Mouse (Mus musculus): ENCODE measurements around the gene Gm10282. TPM values are rescaled to one million over a fixed set of nuclear protein-coding genes. Genes with fewer than 3 reads are reported as not detected.

Gm10282 gene
- total RNA-seq, 2 experiments from 2014 or later: 19.9 to 36.5 TPM

- no peak for ATAC-seq (replicated peaks; ENCODE audit: low FRiP score, poor library complexity, severe bottlenecking)
Observed at GRCm38 (mm10) chr8:72324708-72325107, 19.6 kb upstream of the Gm10282 start.

DNA sequence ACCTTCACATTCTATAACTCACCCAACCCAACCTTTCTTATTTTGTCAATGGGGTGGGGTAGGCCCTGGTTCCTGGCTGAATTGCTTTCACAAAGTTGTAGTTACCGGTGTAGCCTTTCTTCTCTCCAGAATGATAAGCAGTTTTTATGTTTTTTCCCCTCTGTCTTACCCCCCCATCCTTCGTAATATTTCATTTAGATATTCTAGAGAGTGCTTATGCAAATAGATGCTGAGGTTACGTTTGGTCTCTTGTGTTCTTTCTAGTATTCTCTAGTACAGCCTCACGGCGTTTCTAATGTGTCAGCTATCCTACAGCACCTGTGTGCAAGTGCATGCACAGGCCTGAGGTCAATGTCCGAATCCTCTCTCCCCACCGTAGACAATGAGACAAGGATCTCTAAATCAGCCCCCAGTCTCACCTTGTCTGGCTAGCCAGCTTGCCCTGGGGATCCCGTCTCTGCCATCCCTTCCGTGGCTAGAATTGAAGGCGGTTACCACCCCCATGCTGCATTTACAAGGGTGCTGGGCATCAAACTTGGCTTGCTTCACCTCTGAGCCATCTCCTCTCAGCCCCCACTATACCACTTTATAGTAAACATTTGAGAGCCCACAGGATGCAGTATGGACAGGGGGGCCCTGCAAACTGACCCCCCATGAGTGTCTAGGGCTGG is 19.1 kb upstream of the Gm10282 start:
- ATAC-seq (replicated peaks; ENCODE audit: low FRiP score, poor library complexity, severe bottlenecking): no peak

DNA sequence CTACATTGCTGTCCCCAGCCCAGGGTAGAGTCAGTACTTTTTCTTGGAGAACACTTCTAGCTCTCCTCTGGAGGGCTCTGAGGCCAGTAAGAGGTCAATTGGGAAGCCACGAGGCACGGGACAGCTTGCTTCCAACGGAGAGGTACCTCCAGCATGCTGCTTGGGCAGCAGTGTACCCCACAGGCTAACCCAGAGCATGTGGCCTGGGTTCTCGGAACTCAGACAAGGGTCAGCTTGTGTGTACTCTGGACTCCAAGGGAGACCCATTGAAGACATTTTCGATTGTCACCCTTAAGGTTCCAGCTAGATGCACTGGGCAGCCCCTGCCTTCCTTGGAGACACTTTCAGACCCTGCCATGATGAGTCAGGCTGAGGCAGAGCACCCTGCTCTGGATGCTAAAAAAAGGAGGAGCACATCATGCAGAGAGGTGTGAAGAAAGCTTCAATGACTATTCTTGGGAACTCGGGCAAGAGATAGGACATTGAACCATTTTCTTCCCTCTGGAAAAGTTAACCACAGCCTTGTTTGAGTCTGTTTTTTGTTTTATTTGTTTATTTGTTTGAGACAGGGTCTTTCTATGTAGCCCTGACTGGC is 18.2 kb upstream of the Gm10282 start:
- ATAC-seq (replicated peaks; ENCODE audit: low FRiP score, poor library complexity, severe bottlenecking): no peak

GRCm38 (mm10) chr8:72322471-72322889 is 17.4 kb upstream of the Gm10282 start:
- no peak for ATAC-seq (replicated peaks; ENCODE audit: low FRiP score, poor library complexity, severe bottlenecking)

DNA sequence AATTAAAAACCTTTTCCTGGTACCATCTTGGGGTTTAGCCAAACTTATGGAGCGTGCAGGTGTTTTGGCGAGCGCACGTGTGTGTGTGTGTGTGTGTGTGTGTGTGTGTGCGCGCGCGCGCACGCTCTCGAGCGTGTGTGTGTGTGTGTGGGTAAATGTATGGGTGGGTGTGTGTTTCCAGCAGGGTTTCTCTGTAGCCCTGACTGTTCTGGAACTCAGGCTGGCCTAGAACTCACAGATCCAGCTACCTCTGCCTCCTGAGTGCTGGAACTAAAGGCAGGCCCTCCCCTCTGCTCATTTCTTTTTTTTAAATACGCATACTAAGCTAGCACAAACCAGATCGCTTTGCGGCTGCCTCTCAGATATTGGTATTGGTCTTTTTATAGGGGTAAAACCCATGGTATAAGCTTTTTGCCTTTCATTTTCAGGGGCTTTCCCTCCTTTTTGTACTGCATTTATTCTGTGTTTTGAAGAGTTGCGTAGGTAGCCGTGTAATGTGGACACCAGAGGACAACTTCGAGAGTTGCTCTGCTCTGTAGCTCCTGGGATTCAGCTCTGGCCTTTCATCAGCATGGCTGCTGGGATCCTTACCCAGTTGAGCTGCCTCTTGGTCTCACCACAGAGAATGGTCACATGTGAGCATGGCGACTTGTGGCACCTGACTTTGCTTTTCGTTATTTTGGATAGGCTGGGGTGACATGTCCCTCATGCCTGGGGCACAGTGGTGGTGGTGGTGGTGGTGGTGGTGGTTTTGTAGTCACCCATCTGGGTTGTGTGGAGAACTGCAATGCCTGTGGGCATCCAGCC is 16.8 kb upstream of the Gm10282 start:
- no peak for ATAC-seq (replicated peaks; ENCODE audit: low FRiP score, poor library complexity, severe bottlenecking)

DNA sequence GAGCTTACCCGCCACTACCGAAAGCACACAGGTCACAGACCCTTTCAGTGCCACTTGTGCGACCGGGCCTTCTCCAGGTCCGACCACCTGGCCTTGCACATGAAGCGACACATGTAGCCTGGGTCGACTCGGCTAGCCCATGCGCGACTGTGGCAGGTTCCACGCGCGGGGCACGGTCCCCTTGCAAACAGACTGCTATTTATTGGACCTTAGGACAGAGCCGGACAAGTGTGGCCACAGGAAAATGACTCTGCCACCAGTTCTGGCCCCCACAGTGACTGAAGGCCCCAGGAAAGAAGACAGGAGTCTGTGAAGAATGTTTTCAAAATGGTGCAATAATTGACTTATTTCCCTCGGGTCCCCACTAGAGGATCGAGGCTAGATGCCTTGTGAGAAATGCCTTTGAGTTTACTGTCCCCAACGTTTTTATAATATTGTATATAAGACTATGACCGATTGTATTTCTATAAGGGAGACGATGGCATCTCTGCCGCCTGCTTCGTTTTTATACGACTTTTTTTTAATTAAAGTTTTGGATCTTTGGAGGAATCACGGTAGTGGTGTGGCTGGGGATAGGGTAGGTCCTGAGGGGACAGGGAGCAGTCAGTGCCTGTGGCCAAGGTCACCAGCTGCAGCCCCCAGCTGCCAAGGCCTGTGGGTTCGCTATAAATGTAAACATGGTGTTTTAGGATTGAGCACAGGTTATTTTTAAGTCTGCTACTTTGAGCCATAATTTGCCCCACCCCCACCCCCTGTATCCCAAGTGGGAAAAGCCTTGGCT is 15.9 kb upstream of the Gm10282 start:
- no peak for ATAC-seq (replicated peaks; ENCODE audit: low FRiP score, poor library complexity, severe bottlenecking)

- no peak for ATAC-seq (replicated peaks; ENCODE audit: low FRiP score, poor library complexity, severe bottlenecking)
Observed at GRCm38 (mm10) chr8:72319921-72320802, 15.1 kb upstream of the Gm10282 start.

DNA sequence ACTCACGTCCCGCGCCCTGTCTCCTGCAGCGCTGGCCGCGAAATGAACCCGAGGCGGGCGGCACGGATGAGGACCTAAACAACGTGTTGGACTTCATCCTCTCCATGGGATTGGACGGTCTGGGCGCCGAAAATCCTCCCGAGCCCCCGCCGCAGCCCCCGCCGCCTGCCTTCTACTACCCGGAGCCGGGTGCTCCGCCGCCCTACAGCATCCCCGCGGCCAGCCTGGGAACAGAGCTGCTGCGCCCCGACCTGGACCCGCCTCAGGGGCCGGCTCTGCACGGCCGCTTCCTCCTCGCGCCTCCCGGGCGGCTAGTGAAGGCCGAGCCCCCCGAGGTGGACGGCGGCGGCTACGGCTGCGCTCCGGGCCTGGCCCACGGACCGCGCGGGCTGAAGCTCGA is 14.3 kb upstream of the Gm10282 start:
- no peak for ATAC-seq (replicated peaks; ENCODE audit: low FRiP score, poor library complexity, severe bottlenecking)

- ATAC-seq (replicated peaks; ENCODE audit: low FRiP score, poor library complexity, severe bottlenecking): peak; percentile 50
Observed at GRCm38 (mm10) chr8:72318801-72319322, 13.8 kb upstream of the Gm10282 start, which contains the start of gene Klf2. TSS of gene Klf2 (plus strand) at chr8:72319033.

- ATAC-seq (replicated peaks; ENCODE audit: low FRiP score, poor library complexity, severe bottlenecking): no peak
Observed at GRCm38 (mm10) chr8:72317741-72318301, 12.8 kb upstream of the Gm10282 start.

DNA sequence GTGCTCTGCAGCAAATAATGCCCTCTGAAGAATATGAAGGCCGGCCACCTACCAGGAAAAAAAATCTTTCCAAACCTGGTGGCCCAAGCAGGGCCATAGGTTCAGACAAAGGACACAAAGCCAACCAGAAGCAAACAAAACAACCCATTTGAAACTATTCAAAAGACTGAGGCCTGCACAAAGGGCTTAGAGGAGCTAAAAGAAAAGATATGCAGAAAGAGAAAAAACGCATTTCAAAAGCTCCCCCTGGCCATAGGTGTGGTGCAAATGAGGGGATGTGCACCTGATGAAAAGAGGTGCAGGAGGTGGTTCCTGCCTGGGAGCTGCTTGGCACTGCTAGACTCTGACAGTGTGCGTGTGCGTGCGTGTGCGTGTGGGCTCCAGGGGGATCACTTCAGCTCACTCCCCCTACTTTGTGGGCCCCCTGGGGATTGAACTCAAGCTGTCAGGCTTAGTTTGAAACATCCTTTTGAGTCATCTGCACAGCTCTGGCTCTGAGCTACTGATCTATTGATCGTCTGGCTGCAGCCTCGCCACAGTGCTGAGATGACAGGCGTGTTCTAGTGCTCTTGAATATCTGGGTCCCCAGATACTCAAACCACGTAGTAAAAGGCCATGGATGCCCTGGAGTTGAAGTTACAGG is 11.1 kb upstream of the Gm10282 start:
- ATAC-seq (replicated peaks; ENCODE audit: low FRiP score, poor library complexity, severe bottlenecking): no peak

DNA sequence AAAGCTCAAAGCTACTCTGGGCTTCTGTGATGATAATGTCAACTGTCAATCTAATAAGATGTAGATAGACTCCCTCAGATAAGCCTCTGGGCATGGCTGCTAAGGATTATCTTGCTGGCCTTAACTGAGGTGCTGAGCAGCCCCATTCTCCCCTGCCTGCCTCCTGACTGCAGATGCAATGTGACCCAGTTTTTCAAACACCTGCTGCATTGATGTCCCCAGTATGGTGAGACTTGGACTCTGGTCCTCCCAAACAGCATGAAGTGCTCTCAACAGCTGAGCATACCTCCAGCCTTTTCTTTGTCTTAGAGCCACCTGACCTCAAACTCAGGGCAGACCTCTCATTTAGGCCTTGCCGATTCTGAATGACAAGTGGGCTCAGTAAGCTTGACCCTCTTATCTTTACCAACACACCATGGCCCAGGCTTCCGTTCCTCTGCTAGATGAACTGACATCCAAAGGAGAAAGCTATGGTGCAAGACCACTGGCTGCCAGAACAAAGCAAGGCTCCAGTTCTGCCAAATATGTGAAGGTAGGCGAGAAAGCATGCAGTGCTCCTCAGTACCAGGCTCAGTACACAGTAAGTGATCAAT is 8.0 kb upstream of the Gm10282 start:
- no peak for ATAC-seq (replicated peaks; ENCODE audit: low FRiP score, poor library complexity, severe bottlenecking)

- no peak for ATAC-seq (replicated peaks; ENCODE audit: low FRiP score, poor library complexity, severe bottlenecking)
Observed at GRCm38 (mm10) chr8:72310849-72311506, 5.9 kb upstream of the Gm10282 start.

GRCm38 (mm10) chr8:72308276-72308675 is 3.2 kb upstream of the Gm10282 start:
- ATAC-seq (replicated peaks; ENCODE audit: low FRiP score, poor library complexity, severe bottlenecking): no peak

DNA sequence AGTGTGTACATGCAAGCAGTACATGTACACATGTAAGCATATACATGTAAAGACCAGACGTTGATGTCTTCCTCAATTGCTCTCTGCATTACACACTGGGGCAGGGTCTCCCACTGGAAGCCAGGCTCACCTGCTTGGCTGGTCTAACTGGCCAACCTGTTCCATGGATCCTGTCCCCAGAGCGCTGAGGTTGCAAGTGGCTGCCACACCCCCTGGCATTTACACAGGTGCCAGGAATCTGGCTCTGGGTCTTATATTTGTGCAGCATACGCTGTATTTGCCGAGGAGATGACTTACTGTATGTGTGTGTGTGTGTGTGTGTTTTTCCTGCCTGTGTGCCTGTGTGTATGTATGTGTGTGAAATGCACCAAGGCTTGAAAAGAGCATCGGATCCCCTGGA is 1.9 kb upstream of the Gm10282 start:
- no peak for ATAC-seq (replicated peaks; ENCODE audit: low FRiP score, poor library complexity, severe bottlenecking)

GRCm38 (mm10) chr8:72303633-72304032 is 1.4 kb downstream of the Gm10282 start:
- no peak for ATAC-seq (replicated peaks; ENCODE audit: low FRiP score, poor library complexity, severe bottlenecking)

DNA sequence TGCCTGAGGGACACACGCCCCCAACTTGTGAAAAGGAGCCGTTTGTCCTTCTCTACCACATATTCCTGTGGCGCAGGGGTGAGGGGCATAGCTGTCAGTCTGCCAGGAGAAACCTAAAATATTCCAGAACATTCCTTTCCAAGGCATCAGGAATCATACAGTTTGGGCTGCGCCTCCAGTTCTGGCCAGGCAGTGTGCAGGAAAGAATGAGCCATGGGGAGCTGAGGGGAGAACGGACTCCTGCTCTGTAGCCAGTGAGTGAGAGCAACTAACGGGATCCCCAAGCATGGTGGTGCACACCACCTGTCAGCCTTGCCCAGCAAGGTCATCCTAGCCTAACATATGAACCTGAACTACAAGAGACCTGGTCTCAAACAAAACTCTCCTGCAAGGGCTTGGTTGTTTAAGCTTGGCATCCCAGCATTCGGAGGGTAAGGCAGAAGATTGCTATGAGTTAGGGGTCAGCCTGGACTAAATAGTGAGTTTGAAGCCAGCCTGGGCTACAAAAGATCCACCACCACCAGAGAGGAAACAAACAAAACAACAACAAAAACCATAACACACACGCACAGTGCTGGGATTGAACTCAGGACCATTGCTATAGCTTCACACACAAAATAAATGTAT is 2.0 kb downstream of the Gm10282 start:
- no peak for ATAC-seq (replicated peaks; ENCODE audit: low FRiP score, poor library complexity, severe bottlenecking)

Data from erythroid progenitor cell, adult 5-6 weeks (primary cell).